11 mouse cellular contexts compared by ENCODE assay signal in genomic region chr3:55352529-55352928, GRCm38 (mm10).
DNase-seq lines count a peak whose midpoint lies in the region; ATAC-seq lines count a peak whose summit lies in the region.
"Had no signal": no experiment of that assay in that cellular context is flagged by ENCODE, and none has a peak within 500 bp of the region (broad histone marks: within the 10 kb centered on the region; RNA-seq: fewer than 3 reads in every experiment).

No protein-coding gene starts in this region.

- peak; percentile 15 to 18 for DNase-seq in heart, adult 18-20 months
- DNase-seq in brain, adult 2 months (ENCODE audit: low read depth, low spot score): peak; percentile 55
- DNase-seq in kidney, adult 18-20 months: no peak
- DNase-seq in adrenal gland, postnatal 25 days: no peak
- no peak for DNase-seq in kidney, postnatal 10 days
- DNase-seq: cerebellum, adult 2 months had no signal

- no peak overlapping the region for H3K4me2 ChIP-seq in heart, embryonic 12.5 days
- H3K4me2 ChIP-seq in forebrain, embryonic 16.5 days (ENCODE audit: low read length): no peak overlapping the region
- no peak overlapping the region for H3K4me2 ChIP-seq in midbrain, embryonic 13.5 days (replicated peaks)

- no peak overlapping the region for H3K4me3 ChIP-seq in heart, embryonic 12.5 days
- no peak overlapping the region for H3K4me3 ChIP-seq in forebrain, embryonic 16.5 days (replicated peaks; ENCODE audit: low read length)
- H3K4me3 ChIP-seq in midbrain, embryonic 13.5 days (replicated peaks): no peak overlapping the region

- no peak overlapping the region for H3K27ac ChIP-seq in heart, embryonic 12.5 days (ENCODE audit: poor library complexity, severe bottlenecking)
- H3K27ac ChIP-seq in forebrain, embryonic 16.5 days (ENCODE audit: low read length): peak overlapping the region; percentile 94
- H3K27ac ChIP-seq in midbrain, embryonic 13.5 days: peak overlapping the region; percentile 96
- H3K27ac ChIP-seq: liver, embryonic 14.5 days had no signal

- H3K9me3 ChIP-seq in heart, embryonic 12.5 days (replicated peaks): no peaks in the 10 kb centered on the region
- H3K9me3 ChIP-seq in forebrain, embryonic 16.5 days (ENCODE audit: control insufficient read depth, low read length): no peaks in the 10 kb centered on the region
- H3K9me3 ChIP-seq in midbrain, embryonic 13.5 days: no peaks in the 10 kb centered on the region

- H3K36me3 ChIP-seq in heart, embryonic 12.5 days: no peaks in the 10 kb centered on the region
- H3K36me3 ChIP-seq in forebrain, embryonic 16.5 days (ENCODE audit: control insufficient read depth, insufficient read depth): no peaks in the 10 kb centered on the region
- H3K36me3 ChIP-seq in midbrain, embryonic 13.5 days: no peaks in the 10 kb centered on the region

- peaks cover 10% of the 10 kb centered on the region for H3K4me1 ChIP-seq in heart, embryonic 12.5 days (replicated peaks)
- peaks cover 66% of the 10 kb centered on the region for H3K4me1 ChIP-seq in forebrain, embryonic 16.5 days (replicated peaks; ENCODE audit: control insufficient read depth, insufficient read depth, low read length)
- peaks cover 69% of the 10 kb centered on the region for H3K4me1 ChIP-seq in midbrain, embryonic 13.5 days (replicated peaks)

- 84% methylated on average over 14 of the region's 14 CpGs for WGBS in heart, embryonic 12.5 days
- WGBS in forebrain, embryonic 16.5 days: 61% methylated on average over 14 of the region's 14 CpGs
- 68% methylated on average over 14 of the region's 14 CpGs for WGBS in midbrain, embryonic 13.5 days

- no peak for ATAC-seq in heart, embryonic 12.5 days (ENCODE audit: insufficient number of reproducible peaks, low FRiP score)
- no peak for ATAC-seq in forebrain, embryonic 16.5 days
- ATAC-seq in midbrain, embryonic 13.5 days: no peak
- ATAC-seq: Patski had no signal

- no peaks in the 10 kb centered on the region for H3K27me3 ChIP-seq in heart, embryonic 12.5 days (replicated peaks)
- H3K27me3 ChIP-seq in forebrain, embryonic 16.5 days (replicated peaks; ENCODE audit: control insufficient read depth, insufficient read depth, low read length): no peaks in the 10 kb centered on the region
- no peaks in the 10 kb centered on the region for H3K27me3 ChIP-seq in midbrain, embryonic 13.5 days
- H3K27me3 ChIP-seq: Patski had no signal

- no peak overlapping the region for H3K9ac ChIP-seq in heart, embryonic 12.5 days
- peak overlapping the region; percentile 37; the same call in 1 of the 2 replicates for H3K9ac ChIP-seq in forebrain, embryonic 16.5 days (replicated peaks; ENCODE audit: low read depth, low read length)
- H3K9ac ChIP-seq in midbrain, embryonic 13.5 days (replicated peaks): 0 out of 2 replicates have a peak overlapping the region, but pooled peaks have one; percentile 39
- H3K9ac ChIP-seq: liver, embryonic 14.5 days had no signal

Comparison
In these comparisons a context has a peak if more than half of its experiments do, and no peak if none do; other contexts are left out.
1. DNase-seq: peak in heart, adult 18-20 months (2 of 2) and brain, adult 2 months (single experiment); none in kidney, adult 18-20 months (single experiment), adrenal gland, postnatal 25 days (single experiment) and kidney, postnatal 10 days (single experiment).